32 mouse cellular contexts compared by ENCODE assay signal in the genomic region with DNA sequence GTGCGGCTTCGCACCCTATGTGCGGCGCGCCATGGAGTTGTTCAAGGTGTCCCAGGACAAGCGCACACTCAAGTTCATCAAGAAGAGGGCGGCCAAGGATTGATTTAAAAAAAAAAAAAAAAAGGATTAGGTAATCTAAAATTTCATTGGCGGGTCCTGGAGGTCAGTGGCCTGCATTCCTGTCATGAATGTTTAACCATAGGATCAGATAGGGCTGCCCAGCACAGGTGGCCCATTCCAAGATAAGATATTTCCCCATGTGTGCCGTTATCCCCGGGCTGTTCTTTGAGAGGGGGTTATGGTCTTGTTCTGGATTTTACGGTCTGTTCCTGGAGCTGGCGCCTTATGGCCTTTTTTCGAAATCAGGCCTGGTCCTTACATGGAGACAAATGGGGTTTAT. TPM values are rescaled to one million over a fixed set of nuclear protein-coding genes. Genes with fewer than 3 reads are reported as not detected.
DNase-seq lines count a peak whose midpoint lies in the region; ATAC-seq and TF ChIP-seq lines count a peak whose summit lies in the region.
"Had no signal": no experiment of that assay in that cellular context is flagged by ENCODE, and none has a peak within 500 bp of the region (broad histone marks: within the 10 kb centered on the region; RNA-seq: fewer than 3 reads in every experiment).

No protein-coding gene starts in this region.

- H3K4me2 ChIP-seq in liver, embryonic 11.5 days: no peak overlapping the region
- no peak overlapping the region for H3K4me2 ChIP-seq in stomach, embryonic 15.5 days
- H3K4me2 ChIP-seq in stomach, postnatal 0 days (replicated peaks; ENCODE audit: low read depth): no peak overlapping the region
- H3K4me2 ChIP-seq in hindbrain, embryonic 14.5 days (replicated peaks): no peak overlapping the region
- H3K4me2 ChIP-seq: embryonic facial prominence, embryonic 13.5 days; forebrain, embryonic 12.5 days; forebrain, embryonic 15.5 days; heart, embryonic 11.5 days; hindbrain, embryonic 12.5 days had no signal

- H3K27ac ChIP-seq in liver, adult 2 months (replicated peaks; ENCODE audit: insufficient read depth, low read depth, low read length): peak overlapping the region; percentile 66
- no peak overlapping the region for H3K27ac ChIP-seq in liver, embryonic 11.5 days (ENCODE audit: low read depth, low read length)
- H3K27ac ChIP-seq in stomach, embryonic 15.5 days: no peak overlapping the region
- H3K27ac ChIP-seq in stomach, postnatal 0 days (replicated peaks): no peak overlapping the region
- H3K27ac ChIP-seq in hindbrain, embryonic 14.5 days: no peak overlapping the region
- H3K27ac ChIP-seq in heart, embryonic 10.5 days: no peak overlapping the region
- H3K27ac ChIP-seq: embryonic facial prominence, embryonic 10.5 days; embryonic facial prominence, embryonic 13.5 days; forebrain, embryonic 12.5 days; forebrain, embryonic 15.5 days; heart, adult 2 months; hindbrain, embryonic 12.5 days had no signal

- no peaks in the 10 kb centered on the region for H3K79me2 ChIP-seq in liver, adult 2 months (ENCODE audit: control insufficient read depth, insufficient read depth, low read length)

- no peak overlapping the region for H3K4me3 ChIP-seq in liver, adult 2 months (ENCODE audit: insufficient read depth, low read depth, low read length)
- no peak overlapping the region for H3K4me3 ChIP-seq in liver, embryonic 11.5 days (ENCODE audit: low read depth, low read length)
- no peak overlapping the region for H3K4me3 ChIP-seq in stomach, embryonic 15.5 days (replicated peaks)
- H3K4me3 ChIP-seq in stomach, postnatal 0 days (ENCODE audit: low read depth, low read length): no peak overlapping the region
- no peak overlapping the region for H3K4me3 ChIP-seq in hindbrain, embryonic 14.5 days (replicated peaks; ENCODE audit: low read length)
- no peak overlapping the region for H3K4me3 ChIP-seq in heart, embryonic 10.5 days
- H3K4me3 ChIP-seq: embryonic facial prominence, embryonic 10.5 days; embryonic facial prominence, embryonic 13.5 days; erythroblast, embryonic 14.5 days; forebrain, embryonic 12.5 days; forebrain, embryonic 15.5 days; heart, adult 2 months; hindbrain, embryonic 12.5 days had no signal

- TF ChIP-seq POLR2A in liver, adult 2 months (IDR thresholded peaks at IDR 0.05; ENCODE audit: extremely low read depth, insufficient read depth, low read length): no peak

- no peaks in the 10 kb centered on the region for H3K9me3 ChIP-seq in liver, embryonic 11.5 days (ENCODE audit: control insufficient read depth, low read length)
- no peaks in the 10 kb centered on the region for H3K9me3 ChIP-seq in stomach, embryonic 15.5 days
- H3K9me3 ChIP-seq in stomach, postnatal 0 days (ENCODE audit: control insufficient read depth, low read length): no peaks in the 10 kb centered on the region
- H3K9me3 ChIP-seq in hindbrain, embryonic 14.5 days (ENCODE audit: control insufficient read depth, low read length): no peaks in the 10 kb centered on the region
- no peaks in the 10 kb centered on the region for H3K9me3 ChIP-seq in heart, embryonic 10.5 days
- H3K9me3 ChIP-seq: embryonic facial prominence, embryonic 10.5 days; embryonic facial prominence, embryonic 13.5 days; forebrain, embryonic 12.5 days; forebrain, embryonic 15.5 days; hindbrain, embryonic 12.5 days had no signal

- H3K36me3 ChIP-seq in liver, adult 2 months (ENCODE audit: control insufficient read depth, insufficient read depth, low read length): no peaks in the 10 kb centered on the region
- no peaks in the 10 kb centered on the region for H3K36me3 ChIP-seq in liver, embryonic 11.5 days (ENCODE audit: control insufficient read depth, insufficient read depth, low read length)
- H3K36me3 ChIP-seq in stomach, embryonic 15.5 days: no peaks in the 10 kb centered on the region
- H3K36me3 ChIP-seq in stomach, postnatal 0 days (ENCODE audit: control insufficient read depth, insufficient read depth, low read length): no peaks in the 10 kb centered on the region
- no peaks in the 10 kb centered on the region for H3K36me3 ChIP-seq in hindbrain, embryonic 14.5 days (replicated peaks; ENCODE audit: control insufficient read depth, insufficient read depth)
- no peaks in the 10 kb centered on the region for H3K36me3 ChIP-seq in heart, embryonic 10.5 days
- H3K36me3 ChIP-seq: embryonic facial prominence, embryonic 10.5 days; embryonic facial prominence, embryonic 13.5 days; forebrain, embryonic 12.5 days; forebrain, embryonic 15.5 days; hindbrain, embryonic 12.5 days had no signal

- peaks cover 7% of the 10 kb centered on the region for H3K4me1 ChIP-seq in liver, adult 2 months (ENCODE audit: control insufficient read depth, insufficient read depth, low read length)
- no peaks in the 10 kb centered on the region for H3K4me1 ChIP-seq in liver, embryonic 11.5 days (replicated peaks; ENCODE audit: control insufficient read depth, insufficient read depth, low read length)
- no peaks in the 10 kb centered on the region for H3K4me1 ChIP-seq in stomach, embryonic 15.5 days
- H3K4me1 ChIP-seq in stomach, postnatal 0 days (replicated peaks; ENCODE audit: control insufficient read depth, insufficient read depth): no peaks in the 10 kb centered on the region
- no peaks in the 10 kb centered on the region for H3K4me1 ChIP-seq in hindbrain, embryonic 14.5 days (replicated peaks; ENCODE audit: control insufficient read depth, insufficient read depth, low read length)
- H3K4me1 ChIP-seq in heart, embryonic 10.5 days: peaks cover 20% of the 10 kb centered on the region
- H3K4me1 ChIP-seq: embryonic facial prominence, embryonic 13.5 days; forebrain, embryonic 12.5 days; forebrain, embryonic 15.5 days; hindbrain, embryonic 12.5 days had no signal

- no peaks in the 10 kb centered on the region for H3K27me3 ChIP-seq in liver, adult 2 months (ENCODE audit: control insufficient read depth, insufficient read depth, low read length)
- H3K27me3 ChIP-seq in liver, embryonic 11.5 days (replicated peaks; ENCODE audit: control insufficient read depth, insufficient read depth, low read length): peaks cover 2% of the 10 kb centered on the region; the same call in 1 of the 2 replicates
- no peaks in the 10 kb centered on the region for H3K27me3 ChIP-seq in stomach, embryonic 15.5 days (replicated peaks)
- H3K27me3 ChIP-seq in stomach, postnatal 0 days (ENCODE audit: control insufficient read depth, insufficient read depth, low read length): no peaks in the 10 kb centered on the region
- H3K27me3 ChIP-seq in hindbrain, embryonic 14.5 days (ENCODE audit: control insufficient read depth, insufficient read depth, low read length): no peaks in the 10 kb centered on the region
- H3K27me3 ChIP-seq in heart, embryonic 10.5 days (ENCODE audit: insufficient read depth, poor library complexity, severe bottlenecking): peaks cover 20% of the 10 kb centered on the region; the same call in 1 of the 2 replicates
- H3K27me3 ChIP-seq: embryonic facial prominence, embryonic 13.5 days; forebrain, embryonic 15.5 days; hindbrain, embryonic 12.5 days had no signal

- no peak for ATAC-seq in liver, embryonic 11.5 days (replicated peaks; ENCODE audit: low FRiP score)
- peak; percentile 53; the same call in 1 of the 2 replicates for ATAC-seq in stomach, embryonic 15.5 days (ENCODE audit: insufficient read depth, low FRiP score, low read depth)
- no peak for ATAC-seq in stomach, postnatal 0 days (ENCODE audit: low FRiP score, low TSS enrichment)
- ATAC-seq in hindbrain, embryonic 14.5 days (ENCODE audit: low FRiP score): no peak
- ATAC-seq: CD4-positive, CD25-positive, alpha-beta regulatory T cell, adult 4 months; forebrain, embryonic 15.5 days; hindbrain, embryonic 16.5 days; Patski had no signal

- 15% methylated on average over 13 of the region's 13 CpGs for WGBS in liver, adult 2 months
- 80% methylated on average over 13 of the region's 13 CpGs for WGBS in liver, embryonic 11.5 days
- 79% methylated on average over 13 of the region's 13 CpGs for whole genome bisulfite sequencing in stomach, embryonic 15.5 days
- WGBS in stomach, postnatal 0 days: 69% methylated on average over 13 of the region's 13 CpGs
- WGBS in hindbrain, embryonic 14.5 days: 94% methylated on average over 13 of the region's 13 CpGs
- 82% methylated on average over 13 of the region's 13 CpGs for WGBS in heart, embryonic 10.5 days

- no peak for TF ChIP-seq CTCF in liver, adult 2 months (IDR thresholded peaks at IDR 0.05; ENCODE audit: low read depth, low read length)
- no peak for TF ChIP-seq CTCF in stomach, postnatal 0 days (IDR thresholded peaks at IDR 0.05; ENCODE audit: low read depth)

- H3K9ac ChIP-seq in liver, adult 2 months (ENCODE audit: low read depth, low read length): peak overlapping the region; percentile 33; the same call in 1 of the 2 replicates
- no peak overlapping the region for H3K9ac ChIP-seq in liver, embryonic 11.5 days (ENCODE audit: low read depth, low read length)
- H3K9ac ChIP-seq in stomach, embryonic 15.5 days: no peak overlapping the region
- H3K9ac ChIP-seq in stomach, postnatal 0 days (ENCODE audit: low read length): no peak overlapping the region
- H3K9ac ChIP-seq in hindbrain, embryonic 14.5 days: no peak overlapping the region
- H3K9ac ChIP-seq: embryonic facial prominence, embryonic 13.5 days; forebrain, embryonic 12.5 days; forebrain, embryonic 15.5 days; hindbrain, embryonic 12.5 days had no signal

- peak; percentile 90 for DNase-seq in liver, adult 2 months (ENCODE audit: extremely low read depth, low read depth, low spot score)
- DNase-seq in liver, embryonic 11.5 days (ENCODE audit: low spot score): no peak
- no peak for DNase-seq in stomach, postnatal 0 days (ENCODE audit: low spot score)
- peak; percentile 35 for DNase-seq in ZHBTc4 (ENCODE audit: low read depth, low spot score)
- DNase-seq in yolk sac, embryonic 10.5 days (ENCODE audit: low spot score): peak; percentile 68
- DNase-seq in hindbrain, embryonic 14.5 days (ENCODE audit: low spot score): no peak
- no peak for DNase-seq in heart, embryonic 10.5 days (ENCODE audit: low spot score)
- DNase-seq: adrenal gland, adult 8-10 months; adrenal gland, postnatal 25 days; cerebellum, adult 11-12 months; cerebellum, adult 8-10 months; cerebellum, postnatal 10 days; cerebellum, postnatal 36 days; embryo, embryonic 11 days; gastrocnemius, postnatal 10 days; gastrocnemius, postnatal 36 days; heart, adult 2 months had no signal

- TF ChIP-seq EP300 in stomach, postnatal 0 days (optimal IDR thresholded peaks at IDR 0.05): no peak

RNA-seq across cellular contexts. Expression of a gene that starts 11.1 kb away (rescaled TPM):
- total RNA-seq in liver, adult 2 months (2014; rRNA removed): 0.07 TPM in 1 of 2 replicates, not detected in the other
- polyA plus RNA-seq in liver, adult 2 months (2012; rRNA removed): 0.06 and 0.11 TPM in 2 replicates
- 0.97 and 1.5 TPM in 2 replicates for polyA plus RNA-seq in liver, embryonic 11.5 days (2014; fragmentation: Nextera tagmentation; extraction: Ambion mirVana)
- polyA plus RNA-seq in stomach, embryonic 15.5 days (2015; fragmentation: Nextera tagmentation; extraction: Ambion mirVana): 0.49 and 0.88 TPM in 2 replicates
- 0.23 TPM in 2 replicates for polyA plus RNA-seq in stomach, postnatal 0 days (2015; fragmentation: Nextera tagmentation; extraction: Ambion mirVana)
- polyA plus RNA-seq in hindbrain, embryonic 14.5 days (2014; fragmentation: Nextera tagmentation; extraction: Ambion mirVana): 1.5 TPM in 2 replicates
- 0.41 and 0.79 TPM in 2 replicates for polyA plus RNA-seq in heart, embryonic 10.5 days (2016; fragmentation: Nextera tagmentation; extraction: Ambion mirVana)
- total RNA-seq: granulocyte monocyte progenitor cell, adult 5-6 weeks; heart, adult 2 months; heart, postnatal 25 days; hematopoietic stem cell, adult 5-6 weeks had no signal
- polyA plus RNA-seq: erythroblast, embryonic 14.5 days; heart, adult 2 months; heart, postnatal 0 days had no signal

Comparison
In these comparisons a context has a peak if more than half of its experiments do, and no peak if none do; other contexts are left out.
1. DNase-seq: peak in liver, adult 2 months (single experiment), ZHBTc4 (single experiment) and yolk sac, embryonic 10.5 days (single experiment); none in liver, embryonic 11.5 days (single experiment), stomach, postnatal 0 days (single experiment), hindbrain, embryonic 14.5 days (single experiment) and heart, embryonic 10.5 days (single experiment).